Mouse (Mus musculus) A20 (cell line): ENCODE results near the gene Papolg.
"Not testable (repeated sequence)": the region's sequence is repeated elsewhere in the genome, so short reads cannot be mapped to it uniquely, and the experiment has no call there.

Source experiments
- DNase-seq: peaks from one replicate; pipeline ENCODE4 v3.0.0-alpha.2; 2011; ENCODE audit warnings: low read depth, low spot score

Gene Papolg

GRCm38 (mm10) chr11:23895060-23895426 is at the start of gene Papolg:
Papolg (minus strand) TSS chr11:23895253.
- peak; percentile 96 for DNase-seq

GRCm38 (mm10) chr11:23928146-23928545 is 33.1 kb upstream of the Papolg start:
- not testable (repeated sequence) for DNase-seq

GRCm38 (mm10) chr11:23927643-23928042 is 32.6 kb upstream of the Papolg start:
- no peak for DNase-seq

GRCm38 (mm10) chr11:23913824-23914223 is 18.8 kb upstream of the Papolg start:
- DNase-seq: not testable (repeated sequence)

GRCm38 (mm10) chr11:23903909-23904308 is 8.9 kb upstream of the Papolg start:
- DNase-seq: no peak

GRCm38 (mm10) chr11:23894141-23895059 is 653 bp downstream of the Papolg start:
- DNase-seq: no peak

GRCm38 (mm10) chr11:23893556-23893955 is 1.5 kb downstream of the Papolg start:
- peak; percentile 14 for DNase-seq

- DNase-seq: no peak
Measured at GRCm38 (mm10) chr11:23864326-23864725, 30.7 kb downstream of the Papolg start.

GRCm38 (mm10) chr11:23856723-23857112 is 38.3 kb downstream of the Papolg start:
- no peak for DNase-seq

- DNase-seq: peak; percentile 55
Measured at GRCm38 (mm10) chr11:23856054-23856722, 38.9 kb downstream of the Papolg start.

GRCm38 (mm10) chr11:23855182-23855802 is 39.8 kb downstream of the Papolg start:
- peak; percentile 64 for DNase-seq

GRCm38 (mm10) chr11:23853306-23853705 is 41.7 kb downstream of the Papolg start:
- DNase-seq: no peak

- no peak for DNase-seq
Measured at GRCm38 (mm10) chr11:23846016-23846815, 48.8 kb downstream of the Papolg start.

- DNase-seq: peak; percentile 70
Measured at GRCm38 (mm10) chr11:23823244-23823643, 71.8 kb downstream of the Papolg start.

GRCm38 (mm10) chr11:23821652-23822051 is 73.4 kb downstream of the Papolg start:
- peak; percentile 50 for DNase-seq

GRCm38 (mm10) chr11:23820977-23821376 is 74.1 kb downstream of the Papolg start:
- peak; percentile 38 for DNase-seq

GRCm38 (mm10) chr11:23818745-23819144 is 76.3 kb downstream of the Papolg start:
- no peak for DNase-seq
